Mouse (Mus musculus): ENCODE results near the gene Siae.

The Siae gene

GRCm38 (mm10) chr9:37540701-37541575 lies 14.6 kb upstream of the Siae start:
- no peak for DNase-seq (ENCODE audit: low spot score in 2 of 2)

GRCm38 (mm10) chr9:37541851-37542642 lies 13.5 kb upstream of the Siae start:
- no peak for DNase-seq (ENCODE audit: low spot score in 2 of 2)

GRCm38 (mm10) chr9:37543869-37544440 lies 11.5 kb upstream of the Siae start:
- DNase-seq (ENCODE audit: low spot score in 2 of 2), result no peak

- DNase-seq (ENCODE audit: low spot score in 2 of 2), result peak in 1 of 2 experiments; percentile 63
Measured at GRCm38 (mm10) chr9:37544447-37545165, 10.9 kb upstream of the Siae start.

GRCm38 (mm10) chr9:37545166-37545610 lies 10.3 kb upstream of the Siae start:
- DNase-seq (ENCODE audit: low spot score in 2 of 2), result no peak

- DNase-seq (ENCODE audit: low spot score in 2 of 2), result no peak
Measured at GRCm38 (mm10) chr9:37545847-37546452, 9.5 kb upstream of the Siae start.

GRCm38 (mm10) chr9:37546889-37547288 lies 8.6 kb upstream of the Siae start:
- no peak for DNase-seq (ENCODE audit: low spot score in 2 of 2)

GRCm38 (mm10) chr9:37550435-37550834 lies 5.1 kb upstream of the Siae start:
- DNase-seq (ENCODE audit: low spot score in 2 of 2), result no peak

GRCm38 (mm10) chr9:37551751-37552531 lies 3.6 kb upstream of the Siae start:
- no peak for DNase-seq (ENCODE audit: low spot score in 2 of 2)

- peak; percentile 70 to 79 for DNase-seq (ENCODE audit: low spot score in 2 of 2)
Measured at GRCm38 (mm10) chr9:37552536-37553293, 2.8 kb upstream of the Siae start, which contains the start of gene Nrgn. TSS of gene Nrgn (minus strand) at chr9:37552904.

GRCm38 (mm10) chr9:37554279-37554678 lies 1.2 kb upstream of the Siae start:
- no peak for DNase-seq (ENCODE audit: low spot score in 2 of 2)

- no peak for DNase-seq (ENCODE audit: low spot score in 2 of 2)
Measured at GRCm38 (mm10) chr9:37556366-37556765, 868 bp downstream of the Siae start.

GRCm38 (mm10) chr9:37560617-37561016 lies 5.1 kb downstream of the Siae start:
- DNase-seq (ENCODE audit: low spot score in 2 of 2), result no peak

- DNase-seq (ENCODE audit: low spot score in 2 of 2), result no peak
Measured at GRCm38 (mm10) chr9:37563805-37564204, 8.3 kb downstream of the Siae start.

GRCm38 (mm10) chr9:37567019-37567418 lies 11.5 kb downstream of the Siae start:
- no peak for DNase-seq (ENCODE audit: low spot score in 2 of 2)

- no peak for DNase-seq (ENCODE audit: low spot score in 2 of 2)
Measured at GRCm38 (mm10) chr9:37567454-37567853, 12.0 kb downstream of the Siae start.

GRCm38 (mm10) chr9:37567892-37568604 lies 12.6 kb downstream of the Siae start:
- DNase-seq (ENCODE audit: low spot score in 2 of 2), result peak in 1 of 2 experiments; percentile 60

- no peak for DNase-seq (ENCODE audit: low spot score in 2 of 2)
Measured at GRCm38 (mm10) chr9:37568605-37569214, 13.2 kb downstream of the Siae start.
